Mouse (Mus musculus) forebrain, embryonic 15.5 days (tissue): ENCODE data around the gene Akt1s1. TPM values are rescaled to one million over a fixed set of nuclear protein-coding genes. Genes with fewer than 3 reads are reported as not detected.

ENCODE experiments used
- ATAC-seq: fragments of 200-750 bp; cut with Nextera tagmentation; replicated peaks from 2 replicates; pipeline ENCODE4 v1.8.0; 2017; ENCODE audit warnings: mild to moderate bottlenecking, moderate TSS enrichment, moderate library complexity
- H3K27ac ChIP-seq: fragments of 300-500 bp; sonication (generic); replicated peaks from 2 replicates; pipeline ENCODE4 v1.5.1; 2015; ENCODE audit warnings: mild to moderate bottlenecking, inconsistent platforms
- H3K27me3 ChIP-seq: fragments of 300-500 bp; sonication (generic); 2 replicates; pipeline ENCODE4 v1.6.1; 2015; ENCODE audit warnings: inconsistent platforms
- H3K36me3 ChIP-seq: fragments of 300-500 bp; sonication (generic); 2 replicates; pipeline ENCODE4 v1.6.1; 2015; ENCODE audit warnings: mild to moderate bottlenecking, inconsistent platforms
- H3K4me1 ChIP-seq: fragments of 300-500 bp; sonication (generic); 2 replicates; pipeline ENCODE4 v1.6.1; 2015; ENCODE audit warnings: inconsistent platforms
- H3K4me2 ChIP-seq: fragments of 300-500 bp; sonication (generic); replicated peaks from 2 replicates; pipeline ENCODE4 v1.6.1; 2015; ENCODE audit warnings: mild to moderate bottlenecking, inconsistent platforms
- H3K4me3 ChIP-seq: fragments of 300-500 bp; sonication (generic); 2 replicates; pipeline ENCODE4 v1.5.1; 2015; ENCODE audit warnings: mild to moderate bottlenecking, inconsistent platforms
- H3K9ac ChIP-seq: fragments of 300-500 bp; sonication (generic); replicated peaks from 2 replicates; pipeline ENCODE4 v1.6.1; 2015; ENCODE audit warnings: mild to moderate bottlenecking, inconsistent platforms
- H3K9me3 ChIP-seq: fragments of 300-500 bp; sonication (generic); 2 replicates; pipeline ENCODE4 v1.6.1; 2016; ENCODE audit warnings: inconsistent platforms
- WGBS: fragments of 180-500 bp; shearing (Covaris S2); methylation state at CpG from one replicate; pipeline ENCODE4 v1.1.7; 2015; ENCODE audit warnings: mixed read lengths; 5-methylcytosine and 5-hydroxymethylcytosine counted together
- polyA plus RNA-seq: library from polyadenylated mRNA; unstranded; fragments of >200 nt; fragmentation: Nextera tagmentation; extraction: Ambion mirVana; gene quantifications from 2 replicates; pipeline ENCODE4 v1.2.1, GENCODE M21; 2015

Akt1s1 gene
- polyA plus RNA-seq, result 118 and 120 TPM in 2 replicates

DNA sequence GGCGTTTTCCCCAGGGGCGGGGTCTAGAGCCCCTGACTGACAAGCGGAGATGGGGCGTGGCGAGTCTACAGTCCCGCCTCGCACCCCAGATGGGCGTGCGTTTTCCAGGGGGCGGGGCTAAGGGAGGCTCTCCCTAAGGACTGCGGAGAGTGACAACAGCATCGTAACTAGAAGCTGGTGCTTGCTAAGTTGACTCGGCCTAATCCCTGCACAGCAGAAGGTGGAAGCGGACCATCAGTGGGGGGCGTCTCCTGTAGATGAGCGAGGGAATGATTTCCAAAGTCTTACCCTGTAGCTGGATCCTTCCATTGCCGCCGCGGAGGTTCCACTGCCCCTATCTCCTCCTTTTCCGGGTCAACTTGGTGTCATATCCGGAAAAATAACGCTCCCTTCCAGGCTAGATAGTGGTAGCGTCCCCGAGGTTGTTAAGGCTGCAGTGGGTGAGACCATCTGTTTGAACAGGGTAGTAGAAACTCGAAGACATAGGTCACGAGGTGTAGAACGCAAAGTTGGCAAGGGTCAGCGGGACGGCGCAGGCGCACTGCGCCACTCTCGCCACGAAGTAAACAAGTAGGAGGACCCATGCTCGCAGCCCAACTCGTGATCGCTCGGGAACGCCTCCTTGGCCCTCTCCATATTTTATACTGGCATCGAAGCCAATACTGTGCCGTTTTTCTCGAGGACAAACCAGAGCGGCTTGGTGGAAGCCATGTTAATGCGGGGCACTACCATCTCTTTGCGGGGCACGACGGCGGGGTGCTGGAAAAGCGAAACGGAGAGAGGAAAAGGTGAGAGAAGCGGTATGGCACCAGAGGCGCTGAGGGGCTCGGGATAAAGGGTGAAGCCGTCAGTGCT lies at the start of gene Akt1s1, which contains the start of gene Tbc1d17:
Gene Akt1s1 (plus strand): TSS at position 431 of the 855 bp plus-strand sequence.
Gene Tbc1d17 (minus strand): TSS at position 519 of the 855 bp plus-strand sequence.
- Histone ChIP-seq H3K27me3 (no peaks in the 10 kb centered on the region), H3K4me1 (peaks cover 37% of the 10 kb centered on the region), H3K9me3 (no peaks in the 10 kb centered on the region), H3K9ac (peak within 1 kb of the TSS; percentile 76), H3K4me3 (peak within 1 kb of the TSS; percentile 78), H3K36me3 (peaks cover 30% of the 10 kb centered on the region), H3K4me2 (peak within 1 kb of the TSS; percentile 60), H3K27ac (peak within 1 kb of the TSS; percentile 100)
- peak; percentile 89 for ATAC-seq
- WGBS, result under 1% methylated on average over 54 of the region's 54 CpGs

- Histone ChIP-seq H3K9ac (no peak overlapping the region), H3K27me3 (no peaks in the 10 kb centered on the region), H3K4me2 (no peak overlapping the region), H3K36me3 (no peaks in the 10 kb centered on the region), H3K9me3 (no peaks in the 10 kb centered on the region), H3K27ac (no peak overlapping the region), H3K4me1 (no peaks in the 10 kb centered on the region), H3K4me3 (no peak overlapping the region)
- ATAC-seq, result no peak
- 86% methylated on average over 2 of the region's 2 CpGs for WGBS
Observed at GRCm38 (mm10) chr7:44808927-44809326, 39.9 kb upstream of the Akt1s1 start.

DNA sequence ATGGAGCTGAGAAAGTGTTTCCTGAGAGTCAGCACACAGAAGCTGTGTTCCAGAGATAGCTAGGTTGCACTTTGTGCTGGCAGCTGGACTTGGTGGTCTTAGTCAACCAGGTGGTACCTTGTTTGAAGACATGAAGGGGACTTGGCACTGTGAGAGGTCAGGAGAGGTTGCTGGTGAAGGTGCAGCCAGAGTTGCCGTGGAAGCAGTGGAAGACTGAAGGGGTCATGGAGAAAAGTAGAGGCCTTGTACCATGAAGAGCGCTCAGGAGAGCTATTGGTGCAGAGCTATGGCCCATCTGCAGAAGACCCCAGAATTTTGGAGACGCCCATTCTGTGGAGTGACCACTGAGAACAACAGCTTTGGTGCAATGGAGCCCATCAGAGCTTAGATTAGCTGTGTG lies 39.3 kb upstream of the Akt1s1 start:
- Histone ChIP-seq H3K4me2 (no peak overlapping the region), H3K27me3 (no peaks in the 10 kb centered on the region), H3K4me3 (no peak overlapping the region), H3K9ac (no peak overlapping the region), H3K36me3 (no peaks in the 10 kb centered on the region), H3K27ac (no peak overlapping the region), H3K9me3 (no peaks in the 10 kb centered on the region), H3K4me1 (no peaks in the 10 kb centered on the region)
- WGBS, result 94% methylated on average over 3 of the region's 3 CpGs
- ATAC-seq, result no peak

DNA sequence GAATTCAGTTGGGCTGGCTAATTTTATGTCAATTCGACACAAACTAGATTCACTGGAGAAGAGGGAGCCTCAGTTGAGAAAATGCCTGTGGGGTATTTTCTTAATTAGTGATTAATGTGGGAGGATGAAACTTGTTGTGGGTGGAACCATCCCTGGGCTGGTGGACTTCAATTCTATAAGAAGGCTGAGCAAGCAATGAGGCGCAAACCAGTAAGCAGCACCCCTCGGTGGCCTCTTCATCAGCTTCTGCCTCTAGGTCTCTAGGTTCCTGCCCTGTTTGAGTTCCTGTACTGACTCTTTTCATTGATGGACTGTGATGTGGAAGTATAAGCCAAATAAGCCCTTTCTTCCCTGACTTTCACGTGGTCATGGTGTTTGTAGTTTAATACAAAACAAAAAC lies 38.4 kb upstream of the Akt1s1 start:
- Histone ChIP-seq H3K9ac (no peak overlapping the region), H3K27ac (no peak overlapping the region), H3K36me3 (no peaks in the 10 kb centered on the region), H3K27me3 (no peaks in the 10 kb centered on the region), H3K4me1 (peaks cover 8% of the 10 kb centered on the region), H3K4me2 (no peak overlapping the region), H3K4me3 (no peak overlapping the region), H3K9me3 (no peaks in the 10 kb centered on the region)
- ATAC-seq, result no peak
- 75% methylated on average over 4 of the region's 4 CpGs for WGBS

- Histone ChIP-seq H3K27me3 (no peaks in the 10 kb centered on the region), H3K36me3 (no peaks in the 10 kb centered on the region), H3K27ac (no peak overlapping the region), H3K9me3 (no peaks in the 10 kb centered on the region), H3K9ac (no peak overlapping the region), H3K4me3 (no peak overlapping the region), H3K4me1 (peaks cover 10% of the 10 kb centered on the region), H3K4me2 (no peak overlapping the region)
- WGBS, result 92% methylated on average over 7 of the region's 7 CpGs
- ATAC-seq, result no peak
Observed at GRCm38 (mm10) chr7:44810819-44811557, 37.8 kb upstream of the Akt1s1 start.

DNA sequence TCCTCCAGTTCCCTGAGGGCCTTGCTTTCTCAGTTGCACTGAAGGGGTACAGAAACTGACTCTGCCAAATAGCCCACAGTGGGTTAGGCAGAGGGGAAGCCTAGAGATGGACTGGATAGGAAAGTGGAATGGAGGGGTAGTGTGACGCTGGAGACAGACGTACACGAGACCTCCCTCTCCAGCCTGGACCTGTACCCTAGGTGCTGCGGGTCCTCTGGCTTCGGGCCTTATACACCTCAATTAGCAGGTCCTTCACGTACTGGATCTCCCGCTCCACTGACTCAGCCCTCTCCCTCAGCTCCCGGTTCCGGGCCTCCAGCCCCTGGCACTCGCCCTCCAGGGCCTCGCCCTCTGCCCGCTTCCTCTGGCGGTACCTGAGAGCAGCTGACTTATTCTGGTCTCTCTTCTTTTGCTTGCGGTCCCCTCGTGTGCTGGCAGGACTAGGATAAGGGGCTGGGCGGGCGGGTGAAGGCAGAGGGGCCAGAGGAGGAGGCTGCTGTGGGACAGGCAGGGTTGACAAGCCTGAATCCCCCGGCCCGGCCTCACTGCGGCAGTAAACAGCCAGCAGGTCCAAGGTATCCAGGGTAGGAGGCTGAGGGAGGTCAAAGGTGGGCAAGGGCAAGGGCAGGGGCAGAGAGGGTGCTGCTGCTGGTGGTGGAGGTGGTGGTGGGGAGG lies 36.0 kb upstream of the Akt1s1 start:
- no peak overlapping the region for H3K4me3 ChIP-seq
- H3K4me1 ChIP-seq, result peaks cover 22% of the 10 kb centered on the region
- no peak for ATAC-seq
- no peak overlapping the region for H3K27ac ChIP-seq
- H3K9me3 ChIP-seq, result no peaks in the 10 kb centered on the region
- no peaks in the 10 kb centered on the region for H3K36me3 ChIP-seq
- no peaks in the 10 kb centered on the region for H3K27me3 ChIP-seq
- no peak overlapping the region for H3K4me2 ChIP-seq
- H3K9ac ChIP-seq, result no peak overlapping the region
- WGBS, result 91% methylated on average over 20 of the region's 20 CpGs

- Histone ChIP-seq H3K9me3 (no peaks in the 10 kb centered on the region), H3K27me3 (no peaks in the 10 kb centered on the region), H3K36me3 (no peaks in the 10 kb centered on the region), H3K4me2 (no peak overlapping the region), H3K4me3 (no peak overlapping the region), H3K27ac (no peak overlapping the region), H3K9ac (no peak overlapping the region), H3K4me1 (peaks cover 34% of the 10 kb centered on the region)
- ATAC-seq, result no peak
- 91% methylated on average over 3 of the region's 3 CpGs for WGBS
Observed at GRCm38 (mm10) chr7:44813985-44814384, 34.8 kb upstream of the Akt1s1 start.

DNA sequence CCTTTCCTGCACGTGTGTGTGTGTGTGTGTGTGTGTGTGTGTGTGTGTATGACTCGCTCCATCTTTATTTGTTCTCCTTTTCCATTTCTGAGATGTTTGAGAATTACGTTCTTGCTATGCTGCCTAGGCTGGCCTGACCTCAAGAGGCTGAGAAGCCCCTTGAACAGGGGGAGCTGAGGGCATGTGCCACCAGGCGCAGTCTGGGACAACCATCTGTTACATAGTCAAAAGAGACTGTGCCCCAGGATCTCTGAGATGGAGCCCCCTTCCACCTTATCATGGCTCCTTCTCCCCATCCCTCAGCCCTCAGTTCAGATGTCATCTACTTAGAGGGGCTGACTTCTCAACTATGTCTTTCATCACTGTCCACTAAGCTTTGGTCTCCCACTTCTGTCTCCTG lies 34.4 kb upstream of the Akt1s1 start:
- Histone ChIP-seq H3K4me3 (no peak overlapping the region), H3K9me3 (no peaks in the 10 kb centered on the region), H3K4me1 (peaks cover 38% of the 10 kb centered on the region), H3K27me3 (no peaks in the 10 kb centered on the region), H3K4me2 (no peak overlapping the region), H3K27ac (no peak overlapping the region), H3K36me3 (no peaks in the 10 kb centered on the region), H3K9ac (no peak overlapping the region)
- 91% methylated on average over 4 of the region's 4 CpGs for WGBS
- ATAC-seq, result no peak

DNA sequence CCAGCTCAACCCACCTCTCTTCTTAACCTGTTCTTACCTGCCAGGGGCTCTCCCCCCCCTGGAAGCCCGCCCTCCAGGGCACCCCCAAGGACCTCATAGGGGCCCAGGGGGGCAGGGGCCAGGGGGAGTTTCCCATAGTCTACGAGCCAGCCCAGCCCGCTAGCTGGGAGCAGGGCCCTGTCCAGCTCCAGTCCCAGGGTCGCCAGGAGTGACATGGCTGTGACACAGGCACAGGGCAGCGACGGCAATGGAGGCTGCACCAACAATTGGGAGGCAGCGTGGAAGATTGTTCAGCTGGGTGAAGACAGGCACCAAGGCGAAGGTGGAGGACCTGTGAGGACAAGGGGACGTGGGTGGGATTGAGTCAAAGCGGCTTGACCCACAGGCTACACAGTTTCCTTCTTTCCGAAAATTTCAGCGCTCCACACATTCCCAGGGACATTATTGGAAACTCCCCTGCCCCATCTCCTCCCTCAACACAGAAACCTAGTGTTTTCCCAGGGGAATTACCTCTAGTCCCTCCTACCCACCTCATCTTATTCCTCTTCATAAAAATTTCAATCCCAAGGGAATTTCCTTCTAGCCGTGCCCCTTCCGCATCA lies 33.7 kb upstream of the Akt1s1 start:
- peak overlapping the region; percentile 95 for H3K27ac ChIP-seq
- H3K4me2 ChIP-seq, result peak overlapping the region; percentile 58
- no peaks in the 10 kb centered on the region for H3K27me3 ChIP-seq
- no peaks in the 10 kb centered on the region for H3K9me3 ChIP-seq
- peak; percentile 5; the same call in 1 of the 2 replicates for ATAC-seq
- WGBS, result 24% methylated on average over 14 of the region's 14 CpGs
- peaks cover 44% of the 10 kb centered on the region for H3K4me1 ChIP-seq
- peak overlapping the region; percentile 34 for H3K9ac ChIP-seq
- peak overlapping the region; percentile 99 for H3K4me3 ChIP-seq
- H3K36me3 ChIP-seq, result no peaks in the 10 kb centered on the region

- H3K9ac ChIP-seq, result peak within 1 kb of the TSS; percentile 95
- no peaks in the 10 kb centered on the region for H3K36me3 ChIP-seq
- H3K27ac ChIP-seq, result peak within 1 kb of the TSS; percentile 95
- peak; percentile 94 for ATAC-seq
- H3K4me2 ChIP-seq, result peak within 1 kb of the TSS; percentile 58
- H3K4me1 ChIP-seq, result peaks cover 50% of the 10 kb centered on the region
- no peaks in the 10 kb centered on the region for H3K27me3 ChIP-seq
- peak within 1 kb of the TSS; percentile 99 for H3K4me3 ChIP-seq
- under 1% methylated on average over 62 of the region's 62 CpGs for WGBS
- H3K9me3 ChIP-seq, result no peaks in the 10 kb centered on the region
Observed at GRCm38 (mm10) chr7:44815721-44816469, 32.9 kb upstream of the Akt1s1 start, which contains the start of the genes Nup62 and Il4i1. Nup62 (plus strand) TSS chr7:44816088. Il4i1 (plus strand) TSS chr7:44816387.

GRCm38 (mm10) chr7:44816470-44817021 lies 32.2 kb upstream of the Akt1s1 start, which contains the start of gene Atf5:
Atf5 (minus strand) TSS chr7:44816658.
- peaks cover 50% of the 10 kb centered on the region for H3K4me1 ChIP-seq

More at GRCm38 (mm10) chr7:44816470-44817021, 32.2 kb upstream of the Akt1s1 start, which contains the start of gene Atf5:
- Histone ChIP-seq H3K27me3 (no peaks in the 10 kb centered on the region), H3K9ac (peak within 1 kb of the TSS; percentile 95), H3K27ac (peak within 1 kb of the TSS; percentile 95), H3K36me3 (no peaks in the 10 kb centered on the region), H3K4me3 (peak within 1 kb of the TSS; percentile 99), H3K4me2 (peak within 1 kb of the TSS; percentile 58), H3K9me3 (no peaks in the 10 kb centered on the region)
- no peak; the same call in 1 of the 2 replicates for ATAC-seq
- under 1% methylated on average over 57 of the region's 57 CpGs for WGBS
